Mouse (Mus musculus): ENCODE results near the gene Haus4. TPM values are rescaled to one million over a fixed set of nuclear protein-coding genes. Genes with fewer than 3 reads are reported as not detected.

Gene Haus4
- 6.2 TPM for polyA plus RNA-seq (2014; fragmentation: Illumina TruSeq; extraction: RNeasy Lipid Tissue Mini Kit (QIAGEN cat#74804))

DNA sequence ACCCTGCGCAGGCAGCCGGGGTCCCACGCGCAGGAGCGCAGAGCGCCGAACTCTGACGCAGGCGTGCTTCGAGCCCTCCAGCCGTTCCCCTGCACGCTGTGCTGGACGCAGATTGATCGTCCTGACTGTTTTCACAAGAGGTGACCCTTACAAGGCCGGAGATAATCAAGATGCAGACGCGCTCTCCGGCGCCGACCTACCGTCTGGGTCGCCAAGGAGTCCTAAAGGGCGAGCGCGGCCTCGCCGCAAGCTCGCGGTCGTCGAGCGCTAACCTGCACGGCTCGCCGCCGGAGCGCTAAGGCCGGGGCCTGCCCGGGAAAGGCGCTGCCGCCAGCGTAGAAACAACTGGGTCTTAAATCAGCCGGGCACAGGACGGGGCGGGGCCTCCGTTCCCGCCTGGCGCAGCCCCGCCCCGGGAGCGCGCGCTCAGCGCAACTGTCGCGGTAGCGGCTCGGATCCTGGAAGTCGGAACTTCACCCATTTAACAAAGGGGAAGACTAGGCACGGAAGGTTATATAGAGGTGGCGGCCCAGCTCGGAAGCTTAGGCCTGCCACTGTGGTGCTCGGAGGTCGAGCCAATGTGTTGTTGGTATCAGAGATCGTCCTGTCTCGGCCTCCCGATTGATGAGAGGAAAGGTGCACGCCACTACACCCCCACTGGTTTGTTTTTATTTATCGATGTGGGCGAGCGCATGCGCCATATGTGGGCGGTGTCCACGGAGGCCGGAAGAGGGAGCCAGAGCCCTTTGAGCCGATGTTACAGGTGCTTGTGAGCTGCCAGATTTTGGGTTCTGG lies at the start of gene Haus4:
Gene Haus4 (minus strand): TSS at position 642 of the 795 bp plus-strand sequence.

GRCm38 (mm10) chr14:54577089-54577982 lies 22.9 kb upstream of the Haus4 start, which contains the start of gene Ajuba:
Gene Ajuba (minus strand): TSS chr14:54577558.

Other genes with a start within 250 kb of the Haus4 start
- gene Oxa1l, start 193.8 kb downstream of the Haus4 start, polyA plus RNA-seq (2014; fragmentation: Illumina TruSeq; extraction: RNeasy Lipid Tissue Mini Kit (QIAGEN cat#74804)) = 13.9 TPM
- 2.0 TPM for gene Slc7a7, start 136.8 kb downstream of the Haus4 start, polyA plus RNA-seq (2014; fragmentation: Illumina TruSeq; extraction: RNeasy Lipid Tissue Mini Kit (QIAGEN cat#74804))
- 61.6 TPM for gene Mrpl52, start 127.7 kb downstream of the Haus4 start, polyA plus RNA-seq (2014; fragmentation: Illumina TruSeq; extraction: RNeasy Lipid Tissue Mini Kit (QIAGEN cat#74804))
- 72.2 TPM for gene Mmp14, start 123.0 kb downstream of the Haus4 start, polyA plus RNA-seq (2014; fragmentation: Illumina TruSeq; extraction: RNeasy Lipid Tissue Mini Kit (QIAGEN cat#74804))
- gene Lrp10, start 90.5 kb downstream of the Haus4 start, polyA plus RNA-seq (2014; fragmentation: Illumina TruSeq; extraction: RNeasy Lipid Tissue Mini Kit (QIAGEN cat#74804)) = 2.9 TPM
- 0.31 TPM for gene Rem2, start 78.5 kb downstream of the Haus4 start, polyA plus RNA-seq (2014; fragmentation: Illumina TruSeq; extraction: RNeasy Lipid Tissue Mini Kit (QIAGEN cat#74804))
- gene Prmt5, start 37.1 kb downstream of the Haus4 start, polyA plus RNA-seq (2014; fragmentation: Illumina TruSeq; extraction: RNeasy Lipid Tissue Mini Kit (QIAGEN cat#74804)) = 64.1 TPM
- gene Ajuba, start 22.9 kb upstream of the Haus4 start, polyA plus RNA-seq (2014; fragmentation: Illumina TruSeq; extraction: RNeasy Lipid Tissue Mini Kit (QIAGEN cat#74804)) = 10.9 TPM
- gene 4931414P19Rik, start 51.4 kb upstream of the Haus4 start, polyA plus RNA-seq (2014; fragmentation: Illumina TruSeq; extraction: RNeasy Lipid Tissue Mini Kit (QIAGEN cat#74804)) = 2.5 TPM
- 1.7 TPM for gene Psmb5, start 63.4 kb upstream of the Haus4 start, polyA plus RNA-seq (2014; fragmentation: Illumina TruSeq; extraction: RNeasy Lipid Tissue Mini Kit (QIAGEN cat#74804))
- not detected for gene Psmb11, start 66.8 kb upstream of the Haus4 start, polyA plus RNA-seq (2014; fragmentation: Illumina TruSeq; extraction: RNeasy Lipid Tissue Mini Kit (QIAGEN cat#74804))
- gene Gm17606, start 86.3 kb upstream of the Haus4 start, polyA plus RNA-seq (2014; fragmentation: Illumina TruSeq; extraction: RNeasy Lipid Tissue Mini Kit (QIAGEN cat#74804)) = not detected
- gene Cdh24, start 86.7 kb upstream of the Haus4 start, polyA plus RNA-seq (2014; fragmentation: Illumina TruSeq; extraction: RNeasy Lipid Tissue Mini Kit (QIAGEN cat#74804)) = 0.11 TPM
- gene 1700123O20Rik, start 131.6 kb upstream of the Haus4 start, polyA plus RNA-seq (2014; fragmentation: Illumina TruSeq; extraction: RNeasy Lipid Tissue Mini Kit (QIAGEN cat#74804)) = 20.2 TPM
- gene Acin1, start 132.3 kb upstream of the Haus4 start, polyA plus RNA-seq (2014; fragmentation: Illumina TruSeq; extraction: RNeasy Lipid Tissue Mini Kit (QIAGEN cat#74804)) = 155 TPM
- gene Gm29776, start 144.2 kb upstream of the Haus4 start, polyA plus RNA-seq (2014; fragmentation: Illumina TruSeq; extraction: RNeasy Lipid Tissue Mini Kit (QIAGEN cat#74804)) = not detected
- gene Cebpe, start 157.6 kb upstream of the Haus4 start, polyA plus RNA-seq (2014; fragmentation: Illumina TruSeq; extraction: RNeasy Lipid Tissue Mini Kit (QIAGEN cat#74804)) = not detected
- gene Slc7a8, start 227.3 kb upstream of the Haus4 start, polyA plus RNA-seq (2014; fragmentation: Illumina TruSeq; extraction: RNeasy Lipid Tissue Mini Kit (QIAGEN cat#74804)) = 30.6 TPM

Measured in ovary, adult 10 weeks (tissue).